Mouse (Mus musculus) MEL (cell line): ENCODE data around the gene Atxn7l1.

Experiments used
- CTCF ChIP-seq, 3 experiments: IDR thresholded peaks in 2 of 3; conservative IDR thresholded peaks in 1 of 3; 2 replicates each; pipeline ENCODE4 v1.5.1; 2011 to 2012; ENCODE audit warnings: low read length in 3 of 3, low read depth in 2 of 3, mild to moderate bottlenecking in 2 of 3, improper control_type of control experiment in 1 of 3, inconsistent platforms in 1 of 3, mixed read lengths in 1 of 3, moderate library complexity in 1 of 3; ENCODE audit not compliant: control insufficient read depth in 1 of 3, insufficient read depth in 1 of 3, poor library complexity in 1 of 3, severe bottlenecking in 1 of 3
- E2F4 ChIP-seq: IDR thresholded peaks from 2 replicates; pipeline ENCODE4 v1.6.1; 2011; ENCODE audit warnings: low read depth, low read length, improper control_type of control experiment, borderline replicate concordance
- GABPA ChIP-seq: IDR thresholded peaks from 2 replicates; pipeline ENCODE4 v1.6.1; 2012; ENCODE audit warnings: low read depth, mild to moderate bottlenecking, inconsistent platforms, low read length, improper control_type of control experiment, moderate library complexity
- HCFC1 ChIP-seq: IDR thresholded peaks from 2 replicates; pipeline ENCODE4 v1.6.1; 2012; ENCODE audit warnings: low read depth, mild to moderate bottlenecking, inconsistent platforms, low read length, improper control_type of control experiment, moderate library complexity
- MAFK ChIP-seq: IDR thresholded peaks from 2 replicates; pipeline ENCODE4 v1.6.1; 2011; ENCODE audit warnings: low read depth, mild to moderate bottlenecking, low read length, improper control_type of control experiment, borderline replicate concordance
- MAX ChIP-seq: IDR thresholded peaks from 2 replicates; pipeline ENCODE4 v1.6.1; 2011; ENCODE audit warnings: low read length, improper control_type of control experiment
- MYC ChIP-seq: IDR thresholded peaks from 2 replicates; pipeline ENCODE4 v1.6.1; 2011; ENCODE audit warnings: low read depth, mild to moderate bottlenecking, low read length, improper control_type of control experiment, moderate library complexity
- RAD21 ChIP-seq: IDR thresholded peaks from 2 replicates; pipeline ENCODE4 v1.6.1; 2011; ENCODE audit warnings: mild to moderate bottlenecking, low read depth, low read length, improper control_type of control experiment
- SMC3 ChIP-seq: IDR thresholded peaks from 2 replicates; pipeline ENCODE4 v1.6.1; 2011; ENCODE audit warnings: low read depth, low read length, improper control_type of control experiment
- USF1 ChIP-seq: IDR thresholded peaks from 2 replicates; pipeline ENCODE4 v1.6.1; 2014; ENCODE audit warnings: low read depth, mild to moderate bottlenecking, inconsistent platforms, low read length, improper control_type of control experiment, moderate library complexity

GRCm38 (mm10) chr12:33242679-33243078 lies 95.2 kb downstream of the Atxn7l1 start:
- TF ChIP-seq MAX (no peak), GABPA (no peak), CTCF (IDR thresholded peaks at IDR 0.05 in 2 of 3, conservative IDR thresholded peaks at IDR 0.05 in 1 of 3; ENCODE audit: control insufficient read depth in 1 of 3, insufficient read depth in 1 of 3, low read depth in 2 of 3, low read length in 3 of 3, poor library complexity in 1 of 3, severe bottlenecking in 1 of 3) (no peak), E2F4 (no peak), HCFC1 (no peak), RAD21 (no peak), MYC (no peak), MAFK (no peak), USF1 (no peak), SMC3 (no peak)
